Mouse (Mus musculus) ES-E14 (cell line): ENCODE results near the gene Ckmt2.

ENCODE experiments used
- CHD2 ChIP-seq: IDR thresholded peaks from 2 replicates; pipeline ENCODE4 v1.6.1; 2014; ENCODE audit warnings: mild to moderate bottlenecking, low read depth, low read length, inconsistent platforms
- MAFK ChIP-seq: IDR thresholded peaks from 2 replicates; pipeline ENCODE4 v1.6.1; 2014; ENCODE audit warnings: mild to moderate bottlenecking, low read depth, low read length, inconsistent platforms; ENCODE audit not compliant: insufficient read depth
- ZC3H11A ChIP-seq: IDR thresholded peaks from 2 replicates; pipeline ENCODE4 v1.6.1; 2012; ENCODE audit warnings: low read depth, mild to moderate bottlenecking, inconsistent platforms, low read length, borderline replicate concordance
- ZNF384 ChIP-seq: IDR thresholded peaks from 2 replicates; pipeline ENCODE4 v1.6.1; 2012; ENCODE audit warnings: low read depth, low read length, inconsistent platforms

GRCm38 (mm10) chr13:91893132-91893531 is 16.4 kb upstream of the Ckmt2 start:
- no peak for TF ChIP-seq CHD2
- TF ChIP-seq ZC3H11A, result no peak
- TF ChIP-seq ZNF384, result no peak
- no peak for TF ChIP-seq MAFK
